Mouse (Mus musculus) cerebellum, postnatal 36 days (tissue): ENCODE measurements at regions not wholly inside any gene's neighbourhood (a gene's known extent, or its start where the extent isn't known, plus 50 kb on each side); places are given as distances from the start of the nearest gene placed in this dataset.
"Not testable (repeated sequence)": the region's sequence is repeated elsewhere in the genome, so short reads cannot be mapped to it uniquely, and the experiment has no call there.

ENCODE experiments used
- DNase-seq, 2 experiments: peaks; one replicate each; pipeline ENCODE4 v3.0.0; 2021 to 2022; ENCODE audit warnings: mixed read lengths in 2 of 2

DNA sequence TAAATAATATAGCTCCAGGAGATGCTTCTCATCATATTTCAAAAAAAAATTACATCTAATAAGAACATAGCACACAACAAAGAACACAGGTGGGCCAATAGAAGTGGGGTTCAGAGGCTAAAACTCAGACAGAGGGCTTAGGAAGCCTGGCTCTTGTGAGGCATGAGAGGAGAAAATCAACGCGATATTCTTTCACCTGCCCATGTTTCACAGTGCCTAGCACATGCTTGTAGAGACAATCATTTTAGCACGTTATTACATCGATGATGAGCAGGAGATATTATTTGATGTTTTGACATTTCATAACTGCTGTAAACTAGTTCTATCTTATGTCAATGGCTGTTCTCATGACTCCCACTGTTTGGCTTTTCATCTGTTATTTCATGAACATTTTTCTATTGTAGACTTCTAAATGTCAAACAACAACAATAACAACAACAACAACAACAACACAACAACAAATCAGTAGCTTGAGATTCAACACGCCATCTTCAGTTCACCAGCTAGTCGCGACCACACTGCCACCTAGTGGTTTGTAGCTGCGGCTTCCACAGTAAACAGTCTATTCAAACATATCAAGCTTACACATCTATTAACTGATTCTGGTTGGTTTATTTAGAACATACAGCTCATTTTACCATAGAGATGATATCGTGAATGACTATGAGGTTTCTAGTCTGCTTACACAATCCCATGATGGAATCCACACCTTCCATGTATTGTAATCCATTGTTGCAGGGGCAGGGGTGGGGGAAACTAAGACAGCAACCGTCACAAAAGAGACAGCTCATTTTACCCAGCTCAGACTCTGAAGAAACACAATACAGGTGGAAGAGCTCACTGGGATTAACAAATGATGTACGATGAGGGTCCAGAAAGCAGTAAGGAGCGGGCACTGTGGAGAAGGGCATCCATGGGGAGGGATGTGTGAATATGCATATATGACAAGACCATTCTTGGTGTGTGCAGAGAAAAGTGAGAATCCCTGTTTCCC, 60.5 kb upstream of the Tmem200a start:
- DNase-seq = peak; percentile 37 to 46

DNA sequence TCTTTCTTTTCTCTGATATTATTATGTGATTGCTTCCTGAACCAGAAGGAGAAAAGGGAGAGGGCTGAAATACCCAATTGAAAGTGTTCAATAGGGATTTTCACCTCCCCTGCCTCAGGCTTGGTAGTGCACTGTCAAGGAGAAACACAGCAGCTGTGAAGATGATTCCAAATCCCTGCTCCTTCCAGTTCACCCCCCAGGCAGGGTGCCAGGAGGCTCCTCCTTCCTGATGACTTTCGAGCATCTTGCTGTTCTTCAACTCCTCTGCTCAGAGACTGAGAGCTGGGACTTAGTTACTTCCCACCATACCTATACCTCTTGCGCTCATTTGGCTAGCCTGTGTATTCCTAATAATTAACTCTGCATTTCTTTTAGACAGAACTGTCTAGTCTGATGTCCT, 73.7 kb upstream of the Tmem200a start:
- no peak for DNase-seq

DNA sequence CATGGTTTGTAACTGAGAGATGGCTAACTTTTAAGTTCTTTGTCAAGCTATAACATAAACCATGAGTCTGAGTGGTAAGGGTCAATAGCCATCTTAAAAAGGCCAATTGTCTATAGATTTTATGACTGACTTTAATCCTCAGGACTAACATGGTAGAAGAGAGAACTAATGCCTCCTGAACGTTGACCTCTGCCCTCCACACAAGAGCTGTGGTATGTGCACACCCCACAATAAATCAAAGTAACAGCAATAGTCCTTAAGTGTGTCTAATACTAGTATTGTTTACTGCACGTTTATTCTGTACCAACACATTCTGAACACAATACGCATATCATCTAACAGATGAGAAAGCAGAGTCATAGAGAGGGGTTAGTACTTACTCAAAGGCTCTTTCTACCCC, 70.7 kb upstream of the Samd3 start:
- DNase-seq = no peak

DNA sequence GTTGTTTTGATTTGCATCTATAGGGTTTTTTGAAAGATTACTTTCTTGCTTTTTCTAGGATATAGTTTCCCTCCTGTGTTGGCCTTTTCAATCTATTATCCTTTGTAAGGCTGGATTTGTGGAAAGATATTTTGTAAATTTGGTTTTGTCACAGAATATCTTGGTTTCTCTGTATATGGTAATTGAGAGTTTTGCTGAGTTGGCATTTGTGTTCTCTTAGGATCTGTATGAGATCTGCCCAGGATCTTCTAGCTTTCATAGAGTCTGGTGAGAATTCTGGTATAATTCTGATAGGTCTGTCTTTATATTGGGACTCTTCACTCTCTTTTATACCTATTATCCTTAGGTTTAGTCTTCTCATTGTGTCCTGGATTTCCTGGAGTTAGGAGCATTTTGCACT, 68.4 kb upstream of the Samd3 start:
- not testable (repeated sequence) for DNase-seq

DNA sequence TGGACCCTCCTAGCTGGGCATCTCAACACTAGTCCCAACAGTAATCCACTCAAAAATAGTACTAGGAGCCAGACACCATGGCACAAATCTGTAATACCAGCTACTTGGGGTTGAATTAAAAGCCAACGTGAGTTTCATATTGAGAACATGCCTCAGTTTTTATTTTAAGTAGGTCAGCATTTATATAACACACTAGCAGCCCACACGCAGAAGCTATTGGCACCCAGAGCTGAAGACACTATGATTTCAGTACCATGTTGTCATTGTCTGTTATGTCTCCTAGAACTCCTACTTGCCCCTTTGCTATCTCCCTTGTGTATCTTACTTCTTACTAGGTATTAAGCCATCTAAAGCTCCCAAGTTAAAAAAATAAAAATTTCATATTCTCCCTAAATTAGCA, 65.0 kb upstream of the Samd3 start:
- no peak for DNase-seq

DNA sequence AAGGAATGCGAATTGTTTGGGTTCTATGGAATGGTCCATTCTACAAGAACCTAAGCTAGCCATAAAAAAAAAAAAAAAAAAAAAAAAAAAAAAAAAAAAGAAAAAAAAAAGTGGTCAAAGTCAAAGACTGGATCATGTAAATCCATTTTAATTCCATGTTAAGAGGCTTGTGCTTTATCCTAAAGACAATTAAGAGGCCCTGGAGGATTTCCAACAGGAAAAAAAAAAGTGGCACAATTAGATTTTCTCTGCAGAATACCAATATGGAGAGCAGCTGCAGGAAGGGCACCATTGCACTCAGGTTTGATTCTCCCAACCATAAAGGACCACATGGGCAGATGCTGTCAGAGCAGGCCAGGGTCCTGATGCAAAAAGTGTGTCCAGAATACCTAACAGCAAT, 51.9 kb upstream of the Samd3 start:
- DNase-seq = no peak

DNA sequence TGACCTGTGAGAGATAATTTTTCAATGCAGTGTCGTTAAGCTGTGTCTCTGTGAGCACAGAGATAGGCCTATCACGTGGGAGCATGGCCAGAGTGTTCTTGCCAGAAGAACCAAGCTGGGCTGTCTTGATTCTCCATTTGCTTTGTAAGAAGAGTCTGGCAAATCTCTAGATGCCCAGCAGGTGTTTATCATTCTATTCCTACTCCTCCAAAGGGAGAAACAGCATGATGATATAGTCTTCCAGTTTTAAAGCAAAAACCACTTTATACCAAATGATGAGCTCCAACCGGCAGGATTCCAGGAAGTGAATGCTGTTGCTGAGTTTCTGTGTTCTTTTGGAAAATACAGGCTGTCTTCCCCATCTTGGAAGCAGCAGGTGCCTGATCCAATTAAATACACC, 51.2 kb upstream of the Samd3 start:
- DNase-seq = no peak
